In the genomic region with DNA sequence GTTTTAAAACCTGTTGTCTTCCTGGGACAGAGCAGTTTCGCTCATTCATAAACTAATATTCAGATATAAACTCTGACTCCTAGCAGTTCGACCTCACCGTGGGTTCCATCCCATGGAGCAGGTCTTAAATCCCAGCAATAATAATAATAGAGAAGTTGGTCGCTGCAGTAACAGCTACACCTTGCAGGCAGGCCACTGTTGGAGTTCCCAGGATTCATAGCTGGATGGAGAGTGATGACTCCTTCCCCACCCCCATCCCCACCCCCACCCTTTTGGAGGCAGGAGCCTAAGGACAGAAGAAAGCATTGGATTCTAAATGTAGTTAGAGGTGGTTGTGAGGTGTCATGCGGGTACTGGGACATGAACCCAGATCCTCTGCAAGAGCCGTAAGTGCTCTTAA, we compare ENCODE assay signal across 25 mouse cellular contexts. TPM values are rescaled to one million over a fixed set of nuclear protein-coding genes. Genes with fewer than 3 reads are reported as not detected.
DNase-seq lines count a peak whose midpoint lies in the region; ATAC-seq and TF ChIP-seq lines count a peak whose summit lies in the region.
"Had no signal": no experiment of that assay in that cellular context is flagged by ENCODE, and none has a peak within 500 bp of the region (broad histone marks: within the 10 kb centered on the region; RNA-seq: fewer than 3 reads in every experiment).

No protein-coding gene starts in this region.

- 60% methylated on average over 6 of the region's 6 CpGs for WGBS in kidney, adult 2 months
- WGBS in kidney, embryonic 16.5 days: 91% methylated on average over 6 of the region's 6 CpGs
- WGBS in midbrain, embryonic 11.5 days: 95% methylated on average over 6 of the region's 6 CpGs
- WGBS in midbrain, embryonic 15.5 days: 96% methylated on average over 6 of the region's 6 CpGs

- no peak for TF ChIP-seq POLR2A in kidney, adult 2 months (IDR thresholded peaks at IDR 0.05; ENCODE audit: low read depth, low read length)

- H3K4me2 ChIP-seq in kidney, embryonic 16.5 days (replicated peaks; ENCODE audit: low read depth, low read length): no peak overlapping the region
- H3K4me2 ChIP-seq in midbrain, embryonic 11.5 days: no peak overlapping the region
- H3K4me2 ChIP-seq in midbrain, embryonic 15.5 days: no peak overlapping the region
- H3K4me2 ChIP-seq: embryonic facial prominence, embryonic 12.5 days; embryonic facial prominence, embryonic 15.5 days; heart, embryonic 12.5 days; heart, embryonic 15.5 days; hindbrain, embryonic 14.5 days had no signal

- peak; percentile 43 for ATAC-seq in kidney, embryonic 16.5 days (ENCODE audit: low FRiP score, low TSS enrichment)
- ATAC-seq in midbrain, embryonic 11.5 days (ENCODE audit: low FRiP score): no peak
- no peak for ATAC-seq in midbrain, embryonic 15.5 days (replicated peaks)
- ATAC-seq: forebrain, embryonic 14.5 days; forebrain, postnatal 0 days; hindbrain, postnatal 0 days had no signal

- H3K27ac ChIP-seq in kidney, adult 2 months (ENCODE audit: insufficient read depth, low read depth, low read length): peak overlapping the region; percentile 76
- peak overlapping the region; percentile 77 for H3K27ac ChIP-seq in kidney, embryonic 16.5 days (ENCODE audit: low read length)
- H3K27ac ChIP-seq in midbrain, embryonic 11.5 days (ENCODE audit: low read depth, low read length): no peak overlapping the region
- no peak overlapping the region for H3K27ac ChIP-seq in midbrain, embryonic 15.5 days
- H3K27ac ChIP-seq: embryonic facial prominence, embryonic 12.5 days; embryonic facial prominence, embryonic 15.5 days; gastrocnemius, adult 2 months; heart, embryonic 15.5 days; hindbrain, embryonic 14.5 days; hindbrain, postnatal 0 days had no signal

- TF ChIP-seq CTCF in kidney, adult 2 months (conservative IDR thresholded peaks at IDR 0.05; ENCODE audit: insufficient read depth, insufficient read length, low read depth, low read length): no peak

- no peaks in the 10 kb centered on the region for H3K9me3 ChIP-seq in kidney, embryonic 16.5 days (ENCODE audit: low read length)
- H3K9me3 ChIP-seq in midbrain, embryonic 11.5 days (ENCODE audit: control insufficient read depth, low read length): no peaks in the 10 kb centered on the region
- no peaks in the 10 kb centered on the region for H3K9me3 ChIP-seq in midbrain, embryonic 15.5 days
- H3K9me3 ChIP-seq: embryonic facial prominence, embryonic 12.5 days; embryonic facial prominence, embryonic 15.5 days; heart, embryonic 12.5 days; heart, embryonic 15.5 days had no signal

- H3K4me3 ChIP-seq in kidney, adult 2 months (ENCODE audit: insufficient read depth, low read depth, low read length): no peak overlapping the region
- no peak overlapping the region for H3K4me3 ChIP-seq in kidney, embryonic 16.5 days (ENCODE audit: low read length)
- H3K4me3 ChIP-seq in midbrain, embryonic 11.5 days (ENCODE audit: low read depth, low read length): no peak overlapping the region
- no peak overlapping the region for H3K4me3 ChIP-seq in midbrain, embryonic 15.5 days
- H3K4me3 ChIP-seq: embryonic facial prominence, embryonic 12.5 days; embryonic facial prominence, embryonic 15.5 days; gastrocnemius, adult 2 months; heart, embryonic 12.5 days; heart, embryonic 15.5 days had no signal

- DNase-seq in kidney, adult 2 months: peak; percentile 9
- no peak for DNase-seq in kidney, postnatal 10 days
- DNase-seq in kidney, postnatal 14 days: no peak
- DNase-seq in midbrain, embryonic 11.5 days (ENCODE audit: low spot score, missing footprints): peak; percentile 31
- DNase-seq in embryo, embryonic 10 days (ENCODE audit: low spot score): no peak
- DNase-seq: adrenal gland, postnatal 10 days; adrenal gland, postnatal 36 days; cerebellum, adult 18-20 months; cerebellum, adult 9-10 months; cerebellum, postnatal 14 days; forebrain, postnatal 0 days; gastrocnemius, adult 2 months; gastrocnemius, postnatal 14 days; heart, adult 11 months; heart, postnatal 10 days; heart, postnatal 36 days had no signal

- H3K27me3 ChIP-seq in kidney, adult 2 months (replicated peaks; ENCODE audit: control insufficient read depth, insufficient read depth, low read length): no peaks in the 10 kb centered on the region
- no peaks in the 10 kb centered on the region for H3K27me3 ChIP-seq in kidney, embryonic 16.5 days (ENCODE audit: insufficient read depth, low read length)
- no peaks in the 10 kb centered on the region for H3K27me3 ChIP-seq in midbrain, embryonic 11.5 days (ENCODE audit: control insufficient read depth, insufficient read depth, low read length)
- no peaks in the 10 kb centered on the region for H3K27me3 ChIP-seq in midbrain, embryonic 15.5 days (replicated peaks)
- H3K27me3 ChIP-seq: embryonic facial prominence, embryonic 12.5 days; embryonic facial prominence, embryonic 15.5 days; heart, embryonic 12.5 days; heart, embryonic 15.5 days had no signal

- no peaks in the 10 kb centered on the region; the same call in 1 of the 2 replicates for H3K36me3 ChIP-seq in kidney, adult 2 months (ENCODE audit: control insufficient read depth, insufficient read depth, low read length)
- H3K36me3 ChIP-seq in kidney, embryonic 16.5 days (ENCODE audit: insufficient read depth, low read length): peaks cover 45% of the 10 kb centered on the region
- H3K36me3 ChIP-seq in midbrain, embryonic 11.5 days (ENCODE audit: control insufficient read depth, insufficient read depth, low read length): peaks cover 4% of the 10 kb centered on the region
- H3K36me3 ChIP-seq in midbrain, embryonic 15.5 days (replicated peaks): peaks cover 19% of the 10 kb centered on the region

- H3K9ac ChIP-seq in kidney, embryonic 16.5 days (replicated peaks; ENCODE audit: low read length): no peak overlapping the region
- no peak overlapping the region for H3K9ac ChIP-seq in midbrain, embryonic 11.5 days (ENCODE audit: low read length)
- no peak overlapping the region for H3K9ac ChIP-seq in midbrain, embryonic 15.5 days
- H3K9ac ChIP-seq: embryonic facial prominence, embryonic 12.5 days; embryonic facial prominence, embryonic 15.5 days; forebrain, postnatal 0 days; heart, embryonic 12.5 days; heart, embryonic 15.5 days; hindbrain, embryonic 14.5 days had no signal

- 0 out of 2 replicates have a peak, but pooled peaks cover 2% of the 10 kb centered on the region for H3K4me1 ChIP-seq in kidney, adult 2 months (ENCODE audit: control insufficient read depth, insufficient read depth, low read length)
- H3K4me1 ChIP-seq in kidney, embryonic 16.5 days (ENCODE audit: insufficient read depth, low read length): no peaks in the 10 kb centered on the region
- H3K4me1 ChIP-seq in midbrain, embryonic 11.5 days (ENCODE audit: control insufficient read depth, insufficient read depth, low read length): no peaks in the 10 kb centered on the region
- H3K4me1 ChIP-seq in midbrain, embryonic 15.5 days: no peaks in the 10 kb centered on the region
- H3K4me1 ChIP-seq: embryonic facial prominence, embryonic 12.5 days; embryonic facial prominence, embryonic 15.5 days had no signal

RNA-seq across cellular contexts. Expression of gene N6amt1, which starts 12.5 kb away (rescaled TPM):
- 13.5 and 16.4 TPM in 2 replicates for polyA plus RNA-seq in kidney, adult 2 months (2012; rRNA removed)
- 26.5 and 28.1 TPM in 2 replicates for polyA plus RNA-seq in kidney, embryonic 16.5 days (2015; fragmentation: Nextera tagmentation; extraction: Ambion mirVana)
- 14.7 and 15.3 TPM in 2 replicates for polyA plus RNA-seq in midbrain, embryonic 11.5 days (2014; fragmentation: Nextera tagmentation; extraction: Ambion mirVana)
- polyA plus RNA-seq in midbrain, embryonic 15.5 days (2015; fragmentation: Nextera tagmentation; extraction: Ambion mirVana): 20.7 and 21.9 TPM in 2 replicates

Comparison
In these comparisons a context has a peak if more than half of its experiments do, and no peak if none do; other contexts are left out.
1. DNase-seq: peak in kidney, adult 2 months (single experiment) and midbrain, embryonic 11.5 days (single experiment); none in kidney, postnatal 10 days (single experiment), kidney, postnatal 14 days (single experiment) and embryo, embryonic 10 days (single experiment).
2. H3K27ac ChIP-seq: peak in kidney, adult 2 months (single experiment) and kidney, embryonic 16.5 days (single experiment); none in midbrain, embryonic 11.5 days (single experiment) and midbrain, embryonic 15.5 days (single experiment).